Mouse (Mus musculus) MEL (cell line): ENCODE results near the gene Cdc5l. TPM values are rescaled to one million over a fixed set of nuclear protein-coding genes. Genes with fewer than 3 reads are reported as not detected.

Source experiments
- DNase-seq: peaks from one replicate; pipeline ENCODE4 v3.0.0; 2011; ENCODE audit warnings: low read depth, low spot score
- H3K27ac ChIP-seq: 2 replicates; pipeline ENCODE4 v1.5.1; 2012; ENCODE audit warnings: low read depth, mild to moderate bottlenecking, control low read depth, low read length, moderate library complexity; ENCODE audit not compliant: control insufficient read depth
- H3K27me3 ChIP-seq, 2 experiments: fragments of 150-350 bp in 1 of 2; sonication (generic) in 1 of 2; 2 replicates each; pipeline ENCODE4 v1.6.1; 2012; ENCODE audit warnings: low read length in 2 of 2, mild to moderate bottlenecking in 2 of 2, improper control_type of control experiment in 1 of 2, moderate library complexity in 1 of 2; ENCODE audit not compliant: insufficient read depth in 2 of 2, control insufficient read depth in 1 of 2
- H3K36me3 ChIP-seq, 2 experiments: 2 replicates each; pipeline ENCODE4 v1.6.1; 2012 to 2014; ENCODE audit warnings: low read length in 2 of 2, improper control_type of control experiment in 1 of 2, inconsistent platforms in 1 of 2, mild to moderate bottlenecking in 1 of 2; ENCODE audit not compliant: insufficient read depth in 2 of 2, control insufficient read depth in 1 of 2
- H3K4me1 ChIP-seq, 2 experiments: fragments of 150-350 bp in 1 of 2; sonication (generic) in 1 of 2; 2 replicates each; pipeline ENCODE4 v1.6.1; 2012; ENCODE audit warnings: low read length in 2 of 2, improper control_type of control experiment in 1 of 2, mild to moderate bottlenecking in 1 of 2; ENCODE audit not compliant: insufficient read depth in 2 of 2, control insufficient read depth in 1 of 2
- H3K4me3 ChIP-seq, 2 experiments: fragments of 150-350 bp in 1 of 2; sonication (generic) in 1 of 2; 2 replicates each; pipeline ENCODE4 v1.5.1; 2012; ENCODE audit warnings: low read depth in 2 of 2, low read length in 2 of 2, mild to moderate bottlenecking in 2 of 2, moderate library complexity in 2 of 2, control low read depth in 1 of 2, improper control_type of control experiment in 1 of 2; ENCODE audit not compliant: control insufficient read depth in 1 of 2, insufficient read depth in 1 of 2
- H3K79me2 ChIP-seq: 2 replicates; pipeline ENCODE4 v1.6.1; 2012; ENCODE audit warnings: mild to moderate bottlenecking, low read length, moderate library complexity; ENCODE audit not compliant: control insufficient read depth, poor library complexity, insufficient read depth
- H3K9ac ChIP-seq: 2 replicates; pipeline ENCODE4 v1.6.1; 2012; ENCODE audit warnings: low read depth, mild to moderate bottlenecking, control low read depth, low read length, moderate library complexity; ENCODE audit not compliant: control insufficient read depth, poor library complexity, severe bottlenecking
- H3K9me3 ChIP-seq: fragments of 150-350 bp; sonication (generic); replicated peaks from 2 replicates; pipeline ENCODE4 v1.6.1; 2012; ENCODE audit warnings: mild to moderate bottlenecking, low read length, improper control_type of control experiment, moderate library complexity; ENCODE audit not compliant: insufficient read depth
- CHD1 ChIP-seq: IDR thresholded peaks from 2 replicates; pipeline ENCODE4 v1.6.1; 2012; ENCODE audit warnings: low read depth, mild to moderate bottlenecking, inconsistent platforms, low read length, improper control_type of control experiment
- CTCF ChIP-seq, 3 experiments: IDR thresholded peaks in 2 of 3; conservative IDR thresholded peaks in 1 of 3; 2 replicates each; pipeline ENCODE4 v1.5.1; 2011 to 2012; ENCODE audit warnings: low read length in 3 of 3, low read depth in 2 of 3, mild to moderate bottlenecking in 2 of 3, improper control_type of control experiment in 1 of 3, inconsistent platforms in 1 of 3, mixed read lengths in 1 of 3, moderate library complexity in 1 of 3; ENCODE audit not compliant: control insufficient read depth in 1 of 3, insufficient read depth in 1 of 3, poor library complexity in 1 of 3, severe bottlenecking in 1 of 3
- E2F4 ChIP-seq: IDR thresholded peaks from 2 replicates; pipeline ENCODE4 v1.6.1; 2011; ENCODE audit warnings: low read depth, low read length, improper control_type of control experiment, borderline replicate concordance
- EP300 ChIP-seq, 2 experiments: IDR thresholded peaks; 2 replicates each; pipeline ENCODE4 v1.6.1; 2011; ENCODE audit warnings: improper control_type of control experiment in 2 of 2, low read length in 2 of 2, low read depth in 1 of 2, mild to moderate bottlenecking in 1 of 2
- GABPA ChIP-seq: IDR thresholded peaks from 2 replicates; pipeline ENCODE4 v1.6.1; 2012; ENCODE audit warnings: low read depth, mild to moderate bottlenecking, inconsistent platforms, low read length, improper control_type of control experiment, moderate library complexity
- HCFC1 ChIP-seq: IDR thresholded peaks from 2 replicates; pipeline ENCODE4 v1.6.1; 2012; ENCODE audit warnings: low read depth, mild to moderate bottlenecking, inconsistent platforms, low read length, improper control_type of control experiment, moderate library complexity
- JUND ChIP-seq: IDR thresholded peaks from 2 replicates; pipeline ENCODE4 v1.6.1; 2011; ENCODE audit warnings: low read depth, mild to moderate bottlenecking, improper control_type of control experiment, low read length
- KAT2A ChIP-seq: conservative IDR thresholded peaks from 2 replicates; pipeline ENCODE4 v1.6.1; 2012; ENCODE audit warnings: low read depth, low read length, improper control_type of control experiment, inconsistent platforms
- MAFK ChIP-seq: IDR thresholded peaks from 2 replicates; pipeline ENCODE4 v1.6.1; 2011; ENCODE audit warnings: low read depth, mild to moderate bottlenecking, low read length, improper control_type of control experiment, borderline replicate concordance
- MAX ChIP-seq: IDR thresholded peaks from 2 replicates; pipeline ENCODE4 v1.6.1; 2011; ENCODE audit warnings: low read length, improper control_type of control experiment
- MEF2A ChIP-seq: IDR thresholded peaks from 2 replicates; pipeline ENCODE4 v1.6.1; 2014; ENCODE audit warnings: low read depth, mild to moderate bottlenecking, inconsistent platforms, low read length, improper control_type of control experiment; ENCODE audit not compliant: poor library complexity, insufficient replicate concordance, severe bottlenecking; ENCODE audit errors: extremely low read depth
- MXI1 ChIP-seq: IDR thresholded peaks from 2 replicates; pipeline ENCODE4 v1.6.1; 2011; ENCODE audit warnings: mild to moderate bottlenecking, low read depth, low read length, improper control_type of control experiment
- NELFE ChIP-seq: IDR thresholded peaks from 2 replicates; pipeline ENCODE4 v1.6.1; 2011; ENCODE audit warnings: low read depth, low read length, improper control_type of control experiment
- NRF1 ChIP-seq: IDR thresholded peaks from 2 replicates; pipeline ENCODE4 v1.6.1; 2014; ENCODE audit warnings: low read depth, mild to moderate bottlenecking, inconsistent platforms, low read length, improper control_type of control experiment, moderate library complexity; ENCODE audit not compliant: poor library complexity, insufficient read depth, severe bottlenecking
- POLR2AphosphoS2 ChIP-seq: IDR thresholded peaks from 2 replicates; pipeline ENCODE4 v1.6.1; 2011; ENCODE audit warnings: low read length, improper control_type of control experiment
- POLR2AphosphoS5 ChIP-seq: IDR thresholded peaks from 2 replicates; pipeline ENCODE4 v1.6.1; 2012; ENCODE audit warnings: low read depth, borderline replicate concordance, mild to moderate bottlenecking, inconsistent platforms, low read length, moderate library complexity, mixed read lengths
- RAD21 ChIP-seq: IDR thresholded peaks from 2 replicates; pipeline ENCODE4 v1.6.1; 2011; ENCODE audit warnings: mild to moderate bottlenecking, low read depth, low read length, improper control_type of control experiment
- SIN3A ChIP-seq: IDR thresholded peaks from 2 replicates; pipeline ENCODE4 v1.6.1; 2012; ENCODE audit warnings: low read length, improper control_type of control experiment, inconsistent platforms
- TBP ChIP-seq: IDR thresholded peaks from 2 replicates; pipeline ENCODE4 v1.8.0; 2011; ENCODE audit warnings: low read depth, low read length, improper control_type of control experiment
- TCF12 ChIP-seq: IDR thresholded peaks from 2 replicates; pipeline ENCODE4 v1.6.1; 2014; ENCODE audit warnings: low read depth, mild to moderate bottlenecking, inconsistent platforms, low read length, improper control_type of control experiment, moderate library complexity
- USF2 ChIP-seq, 2 experiments: IDR thresholded peaks; 2 replicates each; pipeline ENCODE4 v1.6.1; 2011 to 2012; ENCODE audit warnings: improper control_type of control experiment in 2 of 2, low read length in 2 of 2, borderline replicate concordance in 1 of 2, inconsistent platforms in 1 of 2, low read depth in 1 of 2, mild to moderate bottlenecking in 1 of 2; ENCODE audit not compliant: insufficient read depth in 1 of 2
- ZC3H11A ChIP-seq: IDR thresholded peaks from 2 replicates; pipeline ENCODE4 v1.6.1; 2012; ENCODE audit warnings: low read depth, mild to moderate bottlenecking, inconsistent platforms, low read length, improper control_type of control experiment
- ZMIZ1 ChIP-seq: IDR thresholded peaks from 2 replicates; pipeline ENCODE4 v1.6.1; 2012; ENCODE audit warnings: low read depth, mild to moderate bottlenecking, inconsistent platforms, low read length, improper control_type of control experiment, moderate library complexity
- ZNF384 ChIP-seq: IDR thresholded peaks from 2 replicates; pipeline ENCODE4 v1.6.1; 2012; ENCODE audit warnings: low read depth, mild to moderate bottlenecking, inconsistent platforms, low read length, improper control_type of control experiment
- polyA plus RNA-seq, 2 experiments: library from polyadenylated mRNA; stranded (reverse) in 1 of 2; unstranded in 1 of 2; fragments of >175 nt in 1 of 2; fragments of >200 nt in 1 of 2; gene quantifications; 2 replicates each; pipeline versions ENCODE4 v1.2.1 to v1.2.4; 2012; ENCODE audit warnings: low replicate concordance in 2 of 2, low read depth in 1 of 2; ENCODE audit not compliant: insufficient read length in 2 of 2, insufficient read depth in 1 of 2, missing spikeins in 1 of 2
- total RNA-seq: library from RNA; depleted of rRNA; stranded (reverse); fragments of 300-350 nt; gene quantifications from 2 replicates; pipeline ENCODE4 v1.2.3, GENCODE M21; 2012

The Cdc5l gene
- total and polyA plus RNA-seq, 3 experiments = 69.9 to 89.0 TPM; not detected in 1

GRCm38 (mm10) chr17:45379271-45379784 lies 54.2 kb downstream of the Cdc5l start:
- Histone ChIP-seq H3K79me2 (no peaks in the 10 kb centered on the region), H3K9me3 (no peaks in the 10 kb centered on the region), H3K36me3 (no peaks in the 10 kb centered on the region), H3K27me3 (no peaks in the 10 kb centered on the region), H3K27ac (no peak overlapping the region), H3K9ac (no peak overlapping the region), H3K4me1 (no peaks in the 10 kb centered on the region), H3K4me3 (no peak overlapping the region)
- DNase-seq = no peak
- TF ChIP-seq JUND (no peak), HCFC1 (no peak), TBP (no peak), EP300 (IDR thresholded peaks at IDR 0.05; ENCODE audit: low read depth in 1 of 2, low read length in 2 of 2) (no peak), POLR2AphosphoS2 (no peak), USF2 (IDR thresholded peaks at IDR 0.05; ENCODE audit: borderline replicate concordance in 1 of 2, insufficient read depth in 1 of 2, low read depth in 1 of 2, low read length in 2 of 2) (no peak), KAT2A (no peak), MAX (no peak), MAFK (no peak), POLR2AphosphoS5 (no peak)

DNA sequence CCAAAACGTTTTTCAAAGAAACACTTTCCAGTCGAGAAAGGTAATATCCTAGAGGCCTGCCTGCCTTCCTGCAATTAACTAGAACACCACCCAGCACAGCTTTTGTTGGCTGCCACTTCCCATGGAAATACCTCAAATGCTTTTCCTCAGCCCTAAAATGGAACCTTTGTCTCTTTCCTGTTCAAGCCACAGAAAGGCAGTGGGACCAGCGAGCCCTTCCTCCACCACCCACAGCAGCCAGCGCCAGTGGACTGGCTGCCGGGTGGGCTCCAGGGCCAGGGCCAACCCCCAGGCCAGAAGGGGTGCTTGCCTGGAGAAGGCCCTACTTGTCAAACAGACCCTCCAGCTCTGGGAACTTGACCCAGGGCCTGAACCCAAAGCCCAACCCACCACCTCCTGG lies 56.2 kb downstream of the Cdc5l start:
- Histone ChIP-seq H3K79me2 (no peaks in the 10 kb centered on the region), H3K9ac (no peak overlapping the region), H3K27ac (no peak overlapping the region), H3K9me3 (no peaks in the 10 kb centered on the region), H3K4me1 (no peaks in the 10 kb centered on the region), H3K4me3 (no peak overlapping the region), H3K27me3 (no peaks in the 10 kb centered on the region)
- no peak for DNase-seq
- TF ChIP-seq HCFC1 (no peak), E2F4 (no peak), NELFE (no peak), TCF12 (no peak), SIN3A (no peak), TBP (no peak), ZC3H11A (no peak), MXI1 (no peak), MEF2A (no peak), MAFK (no peak), ZMIZ1 (no peak), CTCF (IDR thresholded peaks at IDR 0.05 in 2 of 3, conservative IDR thresholded peaks at IDR 0.05 in 1 of 3; ENCODE audit: control insufficient read depth in 1 of 3, insufficient read depth in 1 of 3, low read depth in 2 of 3, low read length in 3 of 3, poor library complexity in 1 of 3, severe bottlenecking in 1 of 3) (no peak), POLR2AphosphoS2 (no peak), CHD1 (no peak), GABPA (no peak), NRF1 (no peak), ZNF384 (no peak), MAX (no peak), RAD21 (no peak)
- TF ChIP-seq, all 39 proteins: peak for 0
- no peaks in the 10 kb centered on the region for H3K36me3 ChIP-seq
